Mouse (Mus musculus) olfactory bulb, adult 2 months (tissue): Measurements from ENCODE around the gene Itga1. TPM values are rescaled to one million over a fixed set of nuclear protein-coding genes. Genes with fewer than 3 reads are reported as not detected.
A peak's percentile ranks its signal among the peaks of the same experiment; 100 is the strongest.

Source experiments
- H3K27ac ChIP-seq: fragments of 200-500 bp; 2 replicates; pipeline ENCODE4 v1.5.1; 2012; ENCODE audit warnings: low read depth, low read length; ENCODE audit not compliant: insufficient read depth
- H3K4me1 ChIP-seq: fragments of 200-500 bp; 2 replicates; pipeline ENCODE4 v1.6.1; 2012; ENCODE audit warnings: low read length; ENCODE audit not compliant: control insufficient read depth, insufficient read depth
- H3K4me3 ChIP-seq: fragments of 200-500 bp; 2 replicates; pipeline ENCODE4 v1.5.1; 2012; ENCODE audit warnings: mild to moderate bottlenecking, low read depth, low read length, moderate library complexity; ENCODE audit not compliant: insufficient read depth
- CTCF ChIP-seq: fragments of 200-500 bp; IDR thresholded peaks from 2 replicates; pipeline ENCODE4 v1.5.1; 2012; ENCODE audit warnings: low read depth, mild to moderate bottlenecking, low read length, moderate library complexity; ENCODE audit not compliant: insufficient read depth
- POLR2A ChIP-seq: fragments of 200-500 bp; IDR thresholded peaks from 2 replicates; pipeline ENCODE4 v1.6.1; 2012; ENCODE audit warnings: mild to moderate bottlenecking, low read depth, low read length, moderate library complexity; ENCODE audit not compliant: insufficient read depth
- WGBS: fragments of 180-500 bp; shearing (Covaris S2); methylation state at CpG from one replicate; pipeline ENCODE4 v1.1.7; 2018; 5-methylcytosine and 5-hydroxymethylcytosine counted together
- polyA plus RNA-seq: library from polyadenylated mRNA; stranded (reverse); fragments of >200 nt; gene quantifications from 2 replicates; pipeline ENCODE4 v1.2.4, GENCODE M21; 2012; ENCODE audit warnings: low replicate concordance; ENCODE audit not compliant: missing spikeins, insufficient read depth, insufficient read length

Itga1 gene
- polyA plus RNA-seq, 1 experiment, result not detected

GRCm38 (mm10) chr13:114930996-114931649 is 170.6 kb downstream of the Itga1 start:
- 2% methylated on average over 10 of the region's 10 CpGs for WGBS
- peak overlapping the region; percentile 26; the same call in 1 of the 2 replicates for H3K4me3 ChIP-seq
- no peak overlapping the region for H3K27ac ChIP-seq
- peaks cover 10% of the 10 kb centered on the region for H3K4me1 ChIP-seq
- TF ChIP-seq POLR2A, result no peak
- no peak for TF ChIP-seq CTCF

DNA sequence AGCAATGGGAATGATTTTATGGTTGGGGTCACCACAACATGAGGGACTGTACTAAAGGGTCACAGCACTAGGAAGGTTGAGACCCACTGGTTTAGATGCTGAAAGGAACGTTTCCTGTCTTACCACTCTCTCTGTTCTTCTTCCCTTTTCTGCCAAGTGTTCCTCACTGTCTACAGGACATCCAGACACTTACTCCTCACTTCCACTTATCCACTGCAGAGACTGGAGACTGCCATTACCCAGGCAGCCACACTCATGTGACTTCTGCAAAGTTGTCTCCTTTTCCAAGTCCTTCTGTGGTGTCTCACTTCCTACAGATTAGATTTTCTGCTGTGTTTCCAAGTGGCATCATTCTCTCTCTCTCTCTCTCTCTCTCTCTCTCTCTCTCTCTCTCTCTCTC is 177.0 kb downstream of the Itga1 start:
- 83% methylated on average over 1 of the region's 1 CpGs for WGBS
- TF ChIP-seq CTCF, result no peak

GRCm38 (mm10) chr13:114923331-114923730 is 178.4 kb downstream of the Itga1 start:
- 45% methylated on average over 9 of the region's 9 CpGs for WGBS
- no peak overlapping the region for H3K27ac ChIP-seq

More for the DNA sequence above, 177.0 kb downstream of the Itga1 start:
- no peak overlapping the region for H3K27ac ChIP-seq
- H3K4me3 ChIP-seq, result no peak overlapping the region
- H3K4me1 ChIP-seq, result no peaks in the 10 kb centered on the region

GRCm38 (mm10) chr13:114915767-114916166 is 186.0 kb downstream of the Itga1 start:
- no peak overlapping the region for H3K4me3 ChIP-seq
- no peaks in the 10 kb centered on the region for H3K4me1 ChIP-seq
- 88% methylated on average over 5 of the region's 5 CpGs for WGBS
- TF ChIP-seq POLR2A (no peak), CTCF (no peak)
- H3K27ac ChIP-seq, result no peak overlapping the region

More at GRCm38 (mm10) chr13:114923331-114923730, 178.4 kb downstream of the Itga1 start:
- no peaks in the 10 kb centered on the region for H3K4me1 ChIP-seq
- H3K4me3 ChIP-seq, result no peak overlapping the region
- TF ChIP-seq POLR2A, result no peak
- no peak for TF ChIP-seq CTCF

DNA sequence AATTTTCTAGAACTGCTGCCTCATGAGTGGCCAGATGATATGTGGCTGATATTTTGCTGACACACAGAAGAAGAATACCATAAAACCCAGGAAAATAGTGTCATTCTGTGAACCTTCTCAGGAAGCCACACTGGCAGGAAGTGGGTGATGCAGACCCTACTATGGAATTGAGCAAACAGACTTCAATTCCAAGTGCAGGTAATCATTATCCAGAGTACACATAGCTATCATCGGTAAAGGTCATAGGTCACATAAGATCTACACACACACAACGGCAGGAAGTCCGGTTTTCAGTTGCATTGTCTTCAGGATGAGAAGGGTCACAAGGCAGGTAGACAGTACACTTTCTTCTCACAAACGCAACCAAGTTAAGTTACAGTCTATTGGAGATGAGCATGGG is 186.8 kb downstream of the Itga1 start:
- 88% methylated on average over 4 of the region's 4 CpGs for WGBS
- no peak overlapping the region for H3K4me3 ChIP-seq
- no peak overlapping the region for H3K27ac ChIP-seq
- no peaks in the 10 kb centered on the region for H3K4me1 ChIP-seq
- TF ChIP-seq POLR2A, result no peak
- TF ChIP-seq CTCF, result no peak

- Histone ChIP-seq H3K27ac (no peak overlapping the region), H3K4me1 (no peaks in the 10 kb centered on the region), H3K4me3 (no peak overlapping the region)
- WGBS, result 88% methylated on average over 4 of the region's 4 CpGs
- TF ChIP-seq POLR2A (no peak), CTCF (no peak)
Observed at GRCm38 (mm10) chr13:114914559-114914958, 187.2 kb downstream of the Itga1 start.

GRCm38 (mm10) chr13:114910629-114911028 is 191.1 kb downstream of the Itga1 start:
- no peak overlapping the region for H3K4me3 ChIP-seq
- no peak for TF ChIP-seq CTCF
- no peak for TF ChIP-seq POLR2A
- no peaks in the 10 kb centered on the region for H3K4me1 ChIP-seq
- 73% methylated on average over 9 of the region's 9 CpGs for WGBS
- H3K27ac ChIP-seq, result no peak overlapping the region

GRCm38 (mm10) chr13:114909514-114909913 is 192.2 kb downstream of the Itga1 start:
- no peaks in the 10 kb centered on the region for H3K4me1 ChIP-seq
- WGBS, result 96% methylated on average over 5 of the region's 5 CpGs
- no peak for TF ChIP-seq CTCF
- TF ChIP-seq POLR2A, result no peak
- no peak overlapping the region for H3K4me3 ChIP-seq
- no peak overlapping the region for H3K27ac ChIP-seq

DNA sequence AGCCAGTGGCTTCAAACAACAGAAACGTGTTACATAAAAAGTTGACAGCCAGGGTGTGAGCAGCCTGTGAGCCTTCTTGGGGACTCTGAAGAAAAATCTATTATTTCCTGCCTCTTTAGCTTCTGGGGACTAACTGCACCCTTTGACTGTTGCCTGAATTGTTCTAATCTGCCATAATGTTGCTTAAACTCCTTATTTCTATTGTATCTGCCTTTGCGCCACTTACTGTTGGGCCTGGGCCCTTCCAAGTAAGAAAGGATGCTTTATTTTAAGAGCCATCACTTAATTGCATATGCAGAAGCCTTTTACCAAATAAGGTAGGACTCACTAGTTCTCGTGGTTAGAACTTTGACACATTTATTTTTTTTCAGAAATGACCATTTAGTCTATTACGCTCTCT is 193.9 kb downstream of the Itga1 start:
- no peak overlapping the region for H3K4me3 ChIP-seq
- H3K4me1 ChIP-seq, result no peaks in the 10 kb centered on the region
- 90% methylated on average over 4 of the region's 4 CpGs for WGBS
- TF ChIP-seq POLR2A, result no peak
- no peak for TF ChIP-seq CTCF
- H3K27ac ChIP-seq, result no peak overlapping the region

Other genes starting within 250 kb of the Itga1 start
- not detected in 2 replicates for gene Itga2, start 169.9 kb downstream of the Itga1 start, polyA plus RNA-seq
- not detected in 2 replicates for gene Pelo, start 11.8 kb downstream of the Itga1 start, polyA plus RNA-seq
- not detected in 2 replicates for gene Gm49395, start within 50 bp of the Itga1 start, polyA plus RNA-seq